Mouse (Mus musculus) MN1 (cell line): Measurements from ENCODE around the gene Haspin.

Experiments used
- DNase-seq: peaks from one replicate; pipeline ENCODE4 v3.0.0-alpha.2; 2016; ENCODE audit warnings: low spot score

Gene Haspin

DNA sequence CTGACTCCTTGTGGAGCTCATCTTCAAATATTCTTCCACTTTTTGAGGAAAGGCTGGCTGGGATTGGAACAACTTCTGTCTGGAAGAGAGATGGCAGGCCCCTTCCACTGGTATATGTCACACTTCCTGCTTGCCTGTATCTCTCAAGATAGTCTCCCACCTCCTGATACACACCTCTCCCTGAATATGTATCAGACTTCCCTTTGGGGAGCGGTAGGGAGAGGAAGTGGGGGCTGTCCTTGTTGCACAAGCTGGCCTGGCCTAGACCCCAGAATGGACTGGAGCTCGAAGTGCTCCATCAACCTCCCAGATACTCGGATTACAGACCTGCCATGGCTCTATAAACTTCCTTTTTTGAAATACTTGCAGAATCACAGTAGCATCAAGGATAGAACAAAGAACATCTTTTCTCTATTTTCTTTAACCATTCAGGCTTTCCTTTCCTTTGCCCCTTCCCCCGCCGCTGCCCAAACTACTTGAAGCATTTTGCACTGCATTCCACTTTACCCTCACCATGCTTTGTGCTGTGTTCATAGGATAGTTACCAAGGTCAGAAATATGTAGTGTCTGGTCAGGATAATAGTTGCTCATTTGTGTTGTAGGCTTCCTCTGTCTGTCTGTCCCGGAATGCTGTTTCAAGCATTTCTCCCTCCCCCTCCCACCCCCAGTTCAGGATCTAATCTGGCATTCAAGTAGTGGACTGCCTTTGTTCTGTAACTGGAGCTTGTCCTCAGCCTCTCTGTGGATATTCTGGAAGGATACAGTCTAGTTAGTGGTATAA, 50.2 kb downstream of the Haspin start:
- no peak for DNase-seq
